12 mouse cellular contexts compared by ENCODE assay signal in genomic region chr17:73251142-73251502, GRCm38 (mm10).
DNase-seq lines count a peak whose midpoint lies in the region; ATAC-seq and TF ChIP-seq lines count a peak whose summit lies in the region.
"Had no signal": no experiment of that assay in that cellular context is flagged by ENCODE, and none has a peak within 500 bp of the region (broad histone marks: within the 10 kb centered on the region; RNA-seq: fewer than 3 reads in every experiment).

No protein-coding gene starts in this region.

- H3K36me3 ChIP-seq in heart, embryonic 13.5 days, result no peaks in the 10 kb centered on the region
- H3K36me3 ChIP-seq in heart, adult 2 months (ENCODE audit: control insufficient read depth, insufficient read depth, low read length), result no peaks in the 10 kb centered on the region
- no peaks in the 10 kb centered on the region for H3K36me3 ChIP-seq in midbrain, embryonic 11.5 days (ENCODE audit: control insufficient read depth, insufficient read depth, low read length)
- H3K36me3 ChIP-seq in midbrain, postnatal 0 days (ENCODE audit: insufficient read depth, low read length), result no peaks in the 10 kb centered on the region
- H3K36me3 ChIP-seq: limb, embryonic 15.5 days had no signal

- H3K4me2 ChIP-seq in heart, embryonic 13.5 days, result no peak overlapping the region
- H3K4me2 ChIP-seq in midbrain, embryonic 11.5 days, result no peak overlapping the region
- no peak overlapping the region for H3K4me2 ChIP-seq in midbrain, postnatal 0 days (ENCODE audit: low read depth, low read length, poor library complexity, severe bottlenecking)
- H3K4me2 ChIP-seq: limb, embryonic 15.5 days had no signal

- TF ChIP-seq CTCF in heart, adult 2 months (IDR thresholded peaks at IDR 0.05), result no peak
- no peak for TF ChIP-seq CTCF in midbrain, postnatal 0 days (IDR thresholded peaks at IDR 0.05)
- TF ChIP-seq CTCF in olfactory bulb, adult 2 months (IDR thresholded peaks at IDR 0.05; ENCODE audit: insufficient read depth, low read depth, low read length), result no peak

- no peak for TF ChIP-seq EP300 in heart, adult 2 months (IDR thresholded peaks at IDR 0.05; ENCODE audit: insufficient read depth, low read depth, low read length)

- DNase-seq in heart, adult 2 months, result no peak
- no peak for DNase-seq in midbrain, embryonic 11.5 days (ENCODE audit: low spot score, missing footprints)
- no peak for DNase-seq in midbrain, postnatal 0 days (ENCODE audit: low spot score)
- DNase-seq in R1 (ENCODE audit: low read depth, low spot score), result peak; percentile 29
- no peak for DNase-seq in natural killer cell, adult 2 months (ENCODE audit: low spot score in 2 of 2)
- DNase-seq: kidney, adult 18-20 months; retina, postnatal 1 day had no signal

- 49% methylated on average over 8 of the region's 8 CpGs for WGBS in heart, embryonic 13.5 days
- WGBS in heart, adult 2 months, result 42% methylated on average over 8 of the region's 8 CpGs
- 68% methylated on average over 8 of the region's 8 CpGs for WGBS in midbrain, embryonic 11.5 days
- WGBS in midbrain, postnatal 0 days, result 66% methylated on average over 8 of the region's 8 CpGs
- WGBS in olfactory bulb, adult 2 months, result 50% methylated on average over 8 of the region's 8 CpGs

- no peaks in the 10 kb centered on the region for H3K9me3 ChIP-seq in heart, embryonic 13.5 days
- no peaks in the 10 kb centered on the region for H3K9me3 ChIP-seq in midbrain, embryonic 11.5 days (ENCODE audit: control insufficient read depth, low read length)
- H3K9me3 ChIP-seq in midbrain, postnatal 0 days (ENCODE audit: low read length), result no peaks in the 10 kb centered on the region
- H3K9me3 ChIP-seq: limb, embryonic 15.5 days had no signal

- peaks cover 46% of the 10 kb centered on the region for H3K4me1 ChIP-seq in heart, embryonic 13.5 days
- peaks cover 4% of the 10 kb centered on the region; the same call in 1 of the 2 replicates for H3K4me1 ChIP-seq in heart, adult 2 months (ENCODE audit: control insufficient read depth, insufficient read depth, low read length)
- H3K4me1 ChIP-seq in midbrain, embryonic 11.5 days (ENCODE audit: control insufficient read depth, insufficient read depth, low read length), result peaks cover 3% of the 10 kb centered on the region; the same call in 1 of the 2 replicates
- H3K4me1 ChIP-seq in midbrain, postnatal 0 days (ENCODE audit: insufficient read depth, low read length), result no peaks in the 10 kb centered on the region
- H3K4me1 ChIP-seq in olfactory bulb, adult 2 months (ENCODE audit: control insufficient read depth, insufficient read depth, low read length), result peaks cover 16% of the 10 kb centered on the region
- H3K4me1 ChIP-seq: limb, embryonic 15.5 days had no signal

- no peak for TF ChIP-seq POLR2A in heart, adult 2 months (IDR thresholded peaks at IDR 0.05; ENCODE audit: insufficient read depth, low read depth, low read length)
- TF ChIP-seq POLR2A in olfactory bulb, adult 2 months (IDR thresholded peaks at IDR 0.05; ENCODE audit: insufficient read depth, low read depth, low read length), result no peak

- H3K9ac ChIP-seq in heart, embryonic 13.5 days, result no peak overlapping the region
- no peak overlapping the region for H3K9ac ChIP-seq in heart, adult 2 months (ENCODE audit: low read depth, low read length)
- no peak overlapping the region for H3K9ac ChIP-seq in midbrain, embryonic 11.5 days (ENCODE audit: low read length)
- no peak overlapping the region for H3K9ac ChIP-seq in midbrain, postnatal 0 days (replicated peaks; ENCODE audit: low read length, poor library complexity, severe bottlenecking)
- H3K9ac ChIP-seq: limb, embryonic 15.5 days had no signal

- no peaks in the 10 kb centered on the region for H3K79me2 ChIP-seq in heart, adult 2 months (replicated peaks; ENCODE audit: control insufficient read depth, insufficient read depth, low read length)

- H3K4me3 ChIP-seq in heart, embryonic 13.5 days, result no peak overlapping the region
- H3K4me3 ChIP-seq in heart, adult 2 months, result no peak overlapping the region
- H3K4me3 ChIP-seq in midbrain, embryonic 11.5 days (ENCODE audit: low read depth, low read length), result no peak overlapping the region
- H3K4me3 ChIP-seq in midbrain, postnatal 0 days (ENCODE audit: low read depth, low read length), result no peak overlapping the region
- H3K4me3 ChIP-seq in olfactory bulb, adult 2 months (ENCODE audit: insufficient read depth, low read depth, low read length), result no peak overlapping the region
- H3K4me3 ChIP-seq: limb, embryonic 15.5 days had no signal

- no peaks in the 10 kb centered on the region for H3K27me3 ChIP-seq in heart, embryonic 13.5 days (replicated peaks)
- H3K27me3 ChIP-seq in heart, adult 2 months (ENCODE audit: control insufficient read depth, insufficient read depth, low read length), result no peaks in the 10 kb centered on the region
- H3K27me3 ChIP-seq in midbrain, embryonic 11.5 days (ENCODE audit: control insufficient read depth, insufficient read depth, low read length), result no peaks in the 10 kb centered on the region
- H3K27me3 ChIP-seq in midbrain, postnatal 0 days (ENCODE audit: insufficient read depth, low read length), result no peaks in the 10 kb centered on the region
- H3K27me3 ChIP-seq: limb, embryonic 15.5 days; Patski had no signal

- peak overlapping the region; percentile 49 for H3K27ac ChIP-seq in heart, embryonic 13.5 days (replicated peaks)
- H3K27ac ChIP-seq in heart, adult 2 months, result no peak overlapping the region
- no peak overlapping the region for H3K27ac ChIP-seq in midbrain, embryonic 11.5 days (ENCODE audit: low read depth, low read length)
- H3K27ac ChIP-seq in midbrain, postnatal 0 days (ENCODE audit: low read depth, low read length), result no peak overlapping the region
- H3K27ac ChIP-seq in olfactory bulb, adult 2 months (ENCODE audit: insufficient read depth, low read depth, low read length), result peak overlapping the region; percentile 62; the same call in 1 of the 2 replicates
- H3K27ac ChIP-seq: limb, embryonic 15.5 days had no signal

- ATAC-seq in heart, embryonic 13.5 days (ENCODE audit: extremely low read depth, insufficient number of reproducible peaks, low FRiP score, low TSS enrichment), result no peak
- ATAC-seq in midbrain, embryonic 11.5 days (ENCODE audit: low FRiP score), result peak; percentile 40; the same call in 1 of the 2 replicates
- ATAC-seq in midbrain, postnatal 0 days (ENCODE audit: low FRiP score), result no peak
- ATAC-seq in erythroblast, adult 5-6 weeks (replicated peaks; ENCODE audit: low FRiP score, poor library complexity, severe bottlenecking), result no peak
- ATAC-seq: Patski had no signal

- intact Hi-C loops in heart, adult 2 months (cut with DNase I), result no loop called here

Comparison
In these comparisons a context has a peak if more than half of its experiments do, and no peak if none do; other contexts are left out.
1. H3K27ac ChIP-seq: peak in heart, embryonic 13.5 days (single experiment) and olfactory bulb, adult 2 months (single experiment); none in heart, adult 2 months (single experiment), midbrain, embryonic 11.5 days (single experiment) and midbrain, postnatal 0 days (single experiment).